Mouse (Mus musculus) hindlimb bud, embryonic 11.5 days (tissue): ENCODE measurements around the gene Ccdc150.

Experiments used
- DNase-seq: peaks from one replicate; pipeline ENCODE4 v3.0.0-alpha.2; 2012; ENCODE audit warnings: low read depth, low spot score; ENCODE audit errors: extremely low spot score

The Ccdc150 gene

GRCm38 (mm10) chr1:54250158-54250866 lies at the start of gene Ccdc150:
Gene Ccdc150 (plus strand): TSS chr1:54250683.
- DNase-seq, result peak; percentile 93

GRCm38 (mm10) chr1:54220273-54220672 lies 30.2 kb upstream of the Ccdc150 start:
- DNase-seq, result no peak

DNA sequence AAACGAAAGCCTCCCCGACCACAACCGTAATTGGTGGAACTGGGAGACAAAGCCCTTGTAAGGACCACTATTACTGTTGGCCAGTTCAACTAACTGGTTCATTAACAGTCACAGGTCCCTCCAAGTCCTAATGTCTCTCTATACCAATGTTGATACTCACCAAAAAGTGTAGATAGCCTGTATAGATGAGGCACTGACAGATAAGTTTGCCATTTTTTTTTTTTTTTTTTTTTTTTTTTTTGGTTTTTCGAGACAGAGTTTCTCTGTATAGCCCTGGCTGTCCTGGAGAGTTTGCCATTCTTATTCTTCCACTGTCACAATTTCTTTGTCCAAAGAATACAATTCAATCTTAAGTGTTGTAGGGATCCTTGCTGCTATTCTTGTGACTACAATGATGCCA lies 7.8 kb upstream of the Ccdc150 start:
- no peak for DNase-seq

- no peak for DNase-seq
These were observed 25.1 kb downstream of the Ccdc150 start for GRCm38 (mm10) chr1:54275552-54275951.

DNA sequence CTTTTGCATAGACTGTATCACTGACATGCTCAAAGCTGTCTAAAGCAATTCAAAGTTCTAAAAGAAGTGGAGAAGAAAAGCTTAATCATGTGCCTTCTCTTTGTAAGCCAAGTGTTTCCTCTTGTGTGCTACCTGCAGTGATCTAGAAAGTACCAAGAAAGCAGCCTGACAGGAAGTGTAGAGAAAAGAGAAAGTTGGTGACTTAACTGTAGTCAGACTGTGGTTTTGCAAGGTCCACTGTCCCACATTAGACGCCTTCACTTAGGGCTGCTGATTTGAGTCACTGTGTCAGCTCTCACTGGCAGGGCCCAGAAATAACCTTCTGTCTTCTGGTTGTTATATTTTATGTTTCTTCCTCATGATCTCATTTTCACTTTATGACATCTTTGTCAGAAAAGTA lies 29.1 kb downstream of the Ccdc150 start:
- no peak for DNase-seq

GRCm38 (mm10) chr1:54280651-54281050 lies 30.2 kb downstream of the Ccdc150 start:
- no peak for DNase-seq

DNA sequence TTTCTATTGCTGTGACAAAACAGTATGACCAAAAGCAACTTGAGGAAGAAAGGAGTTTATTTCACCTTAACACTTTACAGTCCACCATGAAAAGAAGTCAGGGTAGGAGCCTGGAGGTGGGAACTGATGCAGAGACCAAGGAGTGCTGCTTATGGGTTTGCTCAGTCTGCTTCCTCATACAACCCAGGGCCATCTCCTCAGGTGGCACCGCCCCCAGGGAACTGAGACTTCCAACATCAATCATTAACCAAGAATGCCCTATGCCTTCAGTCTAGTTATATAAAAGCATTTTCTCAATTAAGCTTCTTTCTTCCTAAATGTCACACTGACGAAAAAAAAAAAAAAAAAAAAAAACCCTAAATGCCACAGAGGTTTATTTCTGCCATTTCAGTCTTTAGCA lies 55.9 kb downstream of the Ccdc150 start:
- DNase-seq, result no peak

DNA sequence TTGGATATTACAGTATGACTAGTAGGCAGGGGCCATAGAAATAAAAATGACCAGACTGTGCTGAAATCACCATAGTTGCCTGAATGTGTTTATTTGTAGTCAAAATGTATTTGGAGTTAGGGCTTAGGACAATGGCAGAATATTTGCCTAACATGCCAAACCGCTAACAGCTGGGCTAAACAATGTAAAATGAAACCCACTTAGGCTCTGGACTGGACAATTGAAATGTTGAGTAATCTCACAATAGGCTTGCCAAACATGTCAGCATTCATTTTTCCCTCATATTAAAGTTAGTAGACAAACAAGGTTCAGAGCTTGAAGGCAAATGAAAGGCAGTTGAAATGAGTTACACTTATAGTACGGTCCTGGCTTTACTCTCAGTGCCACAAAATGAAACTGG lies 76.2 kb downstream of the Ccdc150 start:
- DNase-seq, result no peak

DNA sequence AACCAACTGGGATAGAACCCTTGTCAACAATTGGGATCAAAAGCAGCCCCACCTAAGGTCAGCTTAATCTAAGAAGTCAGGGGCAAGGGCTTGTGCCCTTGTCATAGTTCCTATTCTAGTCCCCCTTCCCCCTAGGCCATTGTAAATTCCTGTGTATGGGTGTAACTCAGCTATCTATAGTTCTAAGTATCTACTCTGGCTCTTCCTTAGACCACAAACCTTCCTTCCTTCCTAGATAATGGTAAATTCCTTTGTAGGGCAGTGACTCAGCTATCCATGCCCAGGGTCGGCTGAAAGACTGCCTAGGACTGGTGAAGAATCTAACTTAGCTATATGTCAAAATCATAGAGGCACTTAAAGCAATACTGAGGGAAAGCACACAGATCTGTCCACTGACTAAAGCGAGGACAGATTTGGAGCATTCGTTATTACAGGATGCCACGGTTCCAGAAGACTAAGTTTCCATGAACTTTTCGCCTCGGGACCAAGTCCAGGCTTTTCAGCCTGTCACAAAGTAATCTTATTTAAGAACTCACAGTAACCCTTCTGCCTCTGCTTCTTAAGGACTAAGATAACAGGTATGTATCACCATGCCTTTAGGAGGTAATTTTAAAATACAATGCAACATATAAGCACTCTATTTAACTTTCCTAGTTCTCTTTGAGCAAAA lies 77.5 kb downstream of the Ccdc150 start:
- no peak for DNase-seq

- no peak for DNase-seq
These were observed 82.5 kb downstream of the Ccdc150 start for GRCm38 (mm10) chr1:54332988-54333387.

- no peak for DNase-seq
These were observed 104.3 kb downstream of the Ccdc150 start for GRCm38 (mm10) chr1:54354786-54355185.

DNA sequence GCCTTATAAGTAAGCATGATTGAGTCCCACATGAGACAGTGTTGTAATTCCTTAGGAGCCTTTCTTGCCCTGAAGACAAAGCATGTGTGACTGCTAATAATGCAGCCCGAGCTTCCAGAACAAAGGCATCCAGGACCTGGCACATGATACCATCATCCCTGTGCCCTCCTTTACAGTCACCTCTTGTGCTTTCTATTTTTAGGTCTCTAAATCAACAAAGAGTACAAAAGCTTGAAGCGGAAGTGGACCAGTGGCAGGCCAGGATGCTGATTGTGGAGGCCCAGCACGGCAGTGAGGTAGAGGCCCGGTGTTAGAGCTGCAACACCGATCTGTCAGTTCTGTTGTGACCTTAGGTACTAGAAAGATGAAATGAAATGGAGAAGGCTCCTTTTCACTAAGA lies 105.0 kb downstream of the Ccdc150 start:
- DNase-seq, result no peak

DNA sequence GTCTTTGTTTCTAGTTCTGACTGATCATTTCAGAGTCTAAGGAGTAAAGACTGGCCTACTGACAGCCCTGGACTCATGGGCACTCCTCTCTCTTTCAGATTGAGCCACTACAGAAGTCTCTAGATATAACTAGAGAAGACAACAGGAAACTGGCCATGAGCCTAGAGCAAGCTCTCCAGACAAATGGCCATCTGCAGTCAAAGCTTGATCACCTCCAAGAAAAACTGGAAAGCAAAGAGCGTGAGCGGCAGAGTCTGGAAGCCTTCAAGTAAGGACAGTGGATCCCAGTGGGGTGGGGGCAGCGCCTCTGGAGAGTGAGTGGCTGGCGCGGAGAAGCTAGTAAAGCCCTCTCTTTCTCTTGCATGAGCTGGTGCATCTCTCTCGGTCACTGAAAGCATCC lies 106.1 kb downstream of the Ccdc150 start:
- DNase-seq, result no peak

DNA sequence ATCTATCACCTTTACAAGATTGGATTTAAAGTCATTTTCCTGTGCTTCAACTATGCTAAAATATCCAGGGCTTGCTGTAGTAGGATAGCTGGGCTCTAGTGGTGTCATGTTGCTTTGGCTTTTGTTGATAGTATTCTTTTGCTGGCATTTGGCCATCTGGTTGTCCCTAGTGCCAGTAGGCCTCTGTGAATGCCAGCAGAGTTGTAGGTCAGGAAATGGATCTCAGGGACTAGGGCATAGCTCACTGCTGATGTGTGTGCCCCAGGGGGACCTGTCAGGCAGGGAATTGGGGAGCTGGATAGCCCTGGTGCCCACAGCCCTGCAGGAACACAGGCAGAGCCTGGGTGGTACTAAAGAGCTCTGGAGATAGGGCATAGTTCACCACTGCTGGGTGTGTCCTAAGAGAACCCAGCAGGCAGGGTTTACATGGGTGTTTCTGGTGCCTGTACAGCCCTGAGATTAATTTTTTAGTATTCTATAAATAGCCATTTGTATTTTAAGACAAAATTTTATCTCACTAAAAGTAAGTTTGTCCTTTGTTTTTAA lies 127.1 kb downstream of the Ccdc150 start:
- no peak for DNase-seq

- peak; percentile 37 for DNase-seq
These were observed 130.8 kb downstream of the Ccdc150 start for GRCm38 (mm10) chr1:54380978-54381914.

GRCm38 (mm10) chr1:54384221-54384620 lies 133.7 kb downstream of the Ccdc150 start:
- DNase-seq, result no peak

DNA sequence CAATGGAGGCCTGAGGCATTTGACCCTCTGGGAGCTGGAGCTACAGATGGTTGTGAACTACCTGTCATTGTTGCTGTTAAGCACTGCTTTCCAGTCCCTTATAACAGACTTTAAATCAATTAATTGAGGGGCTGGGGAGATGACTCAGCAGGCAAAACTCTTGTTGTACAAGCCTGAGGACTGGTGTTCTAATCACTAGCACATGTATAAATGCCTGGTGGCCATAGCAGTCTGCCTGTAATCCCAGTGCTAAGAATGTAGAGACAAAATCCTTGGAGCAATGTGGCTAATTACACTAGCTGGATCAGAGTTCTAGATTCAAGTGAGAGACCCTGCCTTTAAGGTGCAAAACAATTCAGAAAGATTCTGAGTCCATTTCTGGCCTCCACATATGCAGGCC lies 152.3 kb downstream of the Ccdc150 start:
- no peak for DNase-seq
